Mouse (Mus musculus) brain, embryonic 14.5 days (tissue): ENCODE measurements around the gene Ifitm10. TPM values are rescaled to one million over a fixed set of nuclear protein-coding genes. Genes with fewer than 3 reads are reported as not detected.

Experiments used
- DNase-seq: peaks from one replicate; pipeline ENCODE4 v3.0.0-alpha.2; 2011; ENCODE audit warnings: low read depth
- CTCF ChIP-seq: fragments of 200-500 bp; IDR thresholded peaks from 2 replicates; pipeline ENCODE4 v1.5.1; 2012; ENCODE audit warnings: inconsistent platforms, mild to moderate bottlenecking, moderate library complexity, borderline replicate concordance; ENCODE audit not compliant: insufficient read depth, insufficient read length; ENCODE audit errors: extremely low read depth
- POLR2A ChIP-seq: fragments of 200-500 bp; IDR thresholded peaks from 2 replicates; pipeline ENCODE4 v1.6.1; 2012; ENCODE audit warnings: mild to moderate bottlenecking, inconsistent platforms, borderline replicate concordance; ENCODE audit not compliant: poor library complexity, insufficient read depth, insufficient read length, severe bottlenecking; ENCODE audit errors: extremely low read depth
- polyA plus RNA-seq: library from polyadenylated mRNA; depleted of rRNA; stranded (reverse); fragments of >200 nt; gene quantifications from 2 replicates; pipeline ENCODE4 v1.2.3, GENCODE M21; 2012

The Ifitm10 gene
- polyA plus RNA-seq, 1 experiment: 2.8 TPM

DNA sequence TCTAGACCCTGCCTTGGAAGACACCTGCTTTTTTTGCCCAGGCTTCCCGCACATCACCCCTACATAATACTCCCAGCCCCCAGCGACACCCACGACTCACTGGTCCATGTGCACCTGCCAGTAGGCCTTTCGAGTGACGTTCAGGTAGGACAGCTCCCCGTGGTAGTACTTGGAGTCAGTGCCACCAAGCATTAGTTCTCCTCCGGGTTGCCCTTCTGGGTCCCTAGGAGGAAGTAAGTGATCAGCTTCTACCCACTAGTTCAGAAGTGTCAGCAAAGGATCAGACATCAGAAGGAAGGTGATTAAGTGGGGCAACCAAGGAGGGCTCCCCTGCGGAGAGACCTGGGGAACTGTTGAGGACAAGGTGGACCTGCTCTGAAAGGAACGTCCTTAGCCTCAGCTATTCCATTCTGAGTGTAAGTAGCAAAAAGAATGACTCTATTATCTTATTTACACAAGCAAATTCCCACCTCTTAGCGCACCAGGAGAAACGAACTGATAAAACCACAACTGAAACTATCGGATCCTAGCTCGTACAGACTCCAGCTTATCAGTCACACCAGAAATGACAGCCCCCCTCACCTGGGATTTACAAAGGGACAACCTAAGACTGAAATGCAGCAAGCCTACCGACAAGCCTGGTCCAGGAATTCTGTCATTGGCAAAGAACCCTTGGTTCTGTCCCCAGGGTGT is 3.8 kb upstream of the Ifitm10 start:
- DNase-seq: no peak
- no peak for TF ChIP-seq CTCF
- no peak for TF ChIP-seq POLR2A

DNA sequence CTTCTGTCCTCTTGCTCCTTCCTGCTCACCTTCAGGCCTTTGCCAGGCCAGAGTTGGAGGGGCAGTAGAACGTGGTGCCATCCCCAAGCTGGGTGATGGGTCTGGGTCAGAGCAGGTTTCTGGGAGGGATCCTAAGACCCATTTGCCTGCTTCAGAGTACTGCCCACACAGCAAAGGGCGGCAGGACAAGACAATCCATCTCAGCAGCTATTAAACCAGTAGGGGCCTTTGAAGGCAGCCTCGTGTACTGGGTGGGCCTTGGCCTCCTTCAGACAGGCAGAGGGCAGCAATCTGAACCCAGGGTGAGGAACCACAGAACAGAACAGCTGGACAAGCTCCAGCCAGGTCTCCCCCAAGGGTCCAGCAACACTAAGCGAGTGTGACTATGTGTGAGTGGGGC is 2.5 kb upstream of the Ifitm10 start:
- TF ChIP-seq CTCF: no peak
- no peak for TF ChIP-seq POLR2A
- DNase-seq: no peak

DNA sequence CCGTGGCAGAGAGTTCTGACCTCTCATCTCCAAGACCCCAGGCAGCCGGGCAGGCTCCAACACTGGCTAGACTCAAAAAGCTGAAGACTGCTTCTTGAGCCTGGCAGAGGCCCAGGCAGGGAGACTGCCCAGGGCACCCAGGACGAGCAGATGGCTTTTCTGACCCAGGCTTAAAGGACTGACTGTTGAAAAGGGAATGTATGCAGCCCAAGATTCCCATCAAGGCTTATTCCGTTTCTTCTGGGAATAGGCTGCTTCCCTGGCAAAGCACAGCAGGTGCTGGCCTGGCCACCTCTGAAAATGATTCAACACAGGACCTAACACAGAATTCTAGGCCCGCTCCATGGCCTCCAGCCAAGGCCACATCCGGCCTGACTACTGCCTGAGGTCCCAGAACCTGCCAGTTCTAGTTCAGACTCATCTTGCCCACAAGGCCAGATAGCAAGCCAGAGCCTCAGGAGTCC is 1.7 kb upstream of the Ifitm10 start:
- no peak for DNase-seq
- TF ChIP-seq CTCF (no peak), POLR2A (no peak)

DNA sequence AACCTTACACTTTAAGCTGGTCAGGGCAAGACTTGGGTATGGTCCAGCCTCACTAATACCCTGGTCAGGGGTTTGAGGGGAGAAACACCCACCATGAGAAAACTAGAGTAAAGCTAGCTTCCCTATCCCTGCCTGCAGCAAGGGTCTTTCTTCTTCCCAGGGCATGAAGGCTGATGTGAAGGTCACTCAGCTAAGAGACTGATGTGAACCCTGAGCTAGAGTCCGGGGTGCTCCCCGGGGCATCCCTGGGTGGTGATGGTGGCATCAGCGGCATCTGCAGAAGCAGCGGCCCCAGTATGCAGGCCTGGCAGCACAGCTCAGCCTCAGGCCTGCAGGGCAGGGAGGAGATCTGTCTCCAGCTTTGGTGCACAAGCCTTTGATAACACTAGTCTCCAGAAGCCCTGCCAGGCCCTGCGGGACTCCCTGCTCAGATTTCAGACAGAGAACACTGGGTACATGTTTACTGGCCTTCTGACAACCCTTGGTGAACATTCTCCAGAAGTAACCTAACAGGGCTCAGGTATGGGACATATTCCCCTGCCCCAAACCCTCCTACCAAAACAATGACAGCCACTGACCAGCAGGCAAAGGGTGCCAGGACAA is 961 bp upstream of the Ifitm10 start:
- TF ChIP-seq POLR2A: no peak
- no peak for TF ChIP-seq CTCF
- DNase-seq: no peak

DNA sequence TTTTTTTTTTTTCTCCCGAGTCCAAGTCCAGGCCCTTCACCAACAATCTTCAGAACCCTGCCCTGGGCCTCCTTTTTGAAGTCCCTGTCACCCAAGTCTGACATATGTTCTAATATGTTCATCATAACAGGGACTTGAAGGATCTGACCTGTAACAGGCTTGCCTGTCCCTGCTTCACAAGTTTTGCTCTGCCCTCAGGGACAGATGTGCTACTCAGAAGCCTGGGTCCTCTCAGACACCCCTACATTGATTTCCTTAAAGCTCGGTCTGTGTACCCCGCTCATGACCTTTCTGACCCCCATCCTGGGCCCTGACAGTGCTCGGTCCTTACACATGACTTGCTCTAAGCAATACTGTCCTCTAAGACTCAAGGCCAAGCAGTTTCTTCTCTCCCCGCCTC is 514 bp downstream of the Ifitm10 start:
- TF ChIP-seq POLR2A: no peak
- no peak for TF ChIP-seq CTCF
- no peak for DNase-seq

DNA sequence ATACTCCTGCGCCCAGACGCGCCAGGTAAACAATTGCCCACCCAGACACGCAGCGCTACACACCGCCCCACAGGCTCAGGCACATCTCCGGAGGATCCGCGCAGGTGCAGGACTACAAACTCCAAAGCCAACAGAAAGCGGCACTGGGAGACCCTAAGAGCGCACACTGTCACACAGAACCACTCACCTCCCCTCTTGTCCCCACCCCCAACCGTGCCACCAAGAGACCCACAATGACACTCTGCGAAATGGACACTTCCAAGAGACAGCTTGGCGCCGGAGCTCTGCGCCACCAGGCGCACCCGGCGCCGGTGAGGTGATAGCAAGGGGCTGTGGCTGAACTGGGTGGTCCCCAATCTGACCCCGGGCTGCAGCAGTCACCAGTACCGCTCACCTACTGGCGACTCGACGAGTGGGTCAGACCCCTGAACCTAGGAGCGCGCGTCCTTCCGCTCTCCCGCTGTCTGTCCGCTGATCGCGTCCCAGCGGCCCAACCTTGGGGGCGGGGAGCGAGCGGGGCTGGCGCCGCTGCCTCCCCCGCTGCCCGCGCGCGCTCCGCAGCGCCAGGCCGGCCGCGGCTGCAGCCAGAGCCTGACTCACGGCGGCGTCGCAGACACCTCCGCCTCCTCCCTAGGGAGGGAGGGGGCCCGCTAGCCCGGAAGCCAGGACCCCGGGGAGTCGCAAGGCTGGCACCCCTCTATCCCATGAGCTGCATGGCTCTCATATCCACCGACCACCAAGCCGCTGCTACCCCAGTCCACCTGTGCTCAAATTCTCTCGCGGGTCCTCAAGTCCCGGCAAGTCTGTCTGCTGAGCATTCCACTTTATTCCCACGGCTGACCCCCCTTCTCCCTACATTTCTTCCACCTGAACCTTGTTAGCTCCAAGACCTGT is 1.5 kb downstream of the Ifitm10 start:
- TF ChIP-seq POLR2A: no peak
- TF ChIP-seq CTCF: no peak

DNA sequence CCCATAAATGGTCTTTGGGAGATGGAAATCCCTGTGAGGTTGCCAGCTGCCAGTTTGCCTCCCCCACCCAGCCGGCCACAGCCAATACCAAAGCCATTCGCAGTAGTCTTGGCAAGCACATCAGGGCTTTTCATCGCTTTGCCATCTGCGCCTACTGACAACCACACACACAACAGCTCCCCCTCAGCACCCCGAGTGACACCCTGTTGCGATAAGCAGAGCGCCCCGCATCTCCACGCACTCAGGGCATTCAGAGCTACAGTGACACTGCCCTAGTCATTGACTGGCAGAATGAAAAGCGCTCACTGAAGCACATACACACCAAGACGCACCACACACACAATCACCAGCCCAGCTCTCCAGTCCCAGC is 2.2 kb downstream of the Ifitm10 start:
- no peak for TF ChIP-seq POLR2A
- TF ChIP-seq CTCF: no peak

More for the DNA sequence above, 1.5 kb downstream of the Ifitm10 start:
- DNase-seq: peak; percentile 17

DNA sequence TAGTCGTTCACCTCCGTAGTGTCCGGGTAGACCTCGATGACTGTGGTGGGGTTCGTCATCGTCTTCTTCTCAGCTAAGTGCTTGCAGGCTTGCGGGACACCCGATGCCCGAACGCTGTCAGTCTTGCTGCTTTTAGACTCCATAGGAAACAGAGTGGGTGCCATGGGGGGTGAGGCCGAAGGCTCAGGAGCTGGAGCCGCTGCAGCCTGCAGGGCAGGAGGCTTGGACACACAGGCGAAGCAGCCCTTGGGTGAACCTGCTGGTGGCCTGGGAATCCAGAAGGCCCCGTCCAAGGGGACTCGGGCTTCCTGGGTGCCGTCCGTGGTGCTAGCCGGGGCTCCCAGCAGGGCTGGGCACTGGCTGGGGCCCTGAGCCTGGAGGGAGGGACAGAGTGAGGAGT is 2.6 kb downstream of the Ifitm10 start:
- TF ChIP-seq CTCF (no peak), POLR2A (no peak)
- no peak for DNase-seq

More for the DNA sequence above, 2.2 kb downstream of the Ifitm10 start:
- DNase-seq: peak; percentile 64

DNA sequence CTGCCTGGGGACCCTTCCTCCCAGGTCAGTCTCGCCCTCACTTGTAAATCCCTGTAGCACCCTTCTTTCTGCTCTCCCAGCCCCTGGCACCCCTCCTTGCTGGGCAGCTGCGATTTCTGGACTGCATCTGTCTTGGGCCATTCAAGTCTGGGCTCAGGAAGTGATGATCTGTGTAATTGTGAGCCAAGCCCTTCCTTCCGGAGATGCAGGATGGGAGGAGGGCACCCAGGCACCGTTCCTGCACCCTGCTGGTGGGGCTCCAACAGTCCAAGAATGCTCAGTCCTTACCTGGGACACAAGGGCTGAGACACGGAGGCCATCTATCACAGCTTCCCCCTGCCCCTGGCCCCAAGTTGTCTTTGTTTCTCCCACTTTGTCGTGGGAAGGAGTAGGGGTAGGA is 3.7 kb downstream of the Ifitm10 start:
- DNase-seq: no peak
- TF ChIP-seq CTCF (no peak), POLR2A (no peak)

DNA sequence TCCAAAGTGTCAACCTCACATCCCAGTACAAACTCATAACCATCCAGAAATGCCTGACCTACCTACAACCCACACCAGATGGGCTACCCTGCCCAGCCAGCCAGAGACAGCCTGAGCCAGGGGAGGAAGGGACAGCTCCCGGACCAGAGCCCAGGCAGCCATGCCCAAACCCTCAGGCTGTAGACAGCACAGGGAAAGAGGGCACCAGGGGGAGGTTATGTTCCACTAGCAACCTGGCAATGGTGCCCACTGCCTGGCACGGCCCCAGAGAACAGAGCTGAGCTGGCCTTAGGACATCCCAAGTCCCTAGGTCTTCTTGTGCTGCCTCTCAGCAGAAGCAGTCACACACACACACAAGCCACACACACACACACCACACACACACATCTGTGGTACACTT is 4.7 kb downstream of the Ifitm10 start:
- no peak for DNase-seq

DNA sequence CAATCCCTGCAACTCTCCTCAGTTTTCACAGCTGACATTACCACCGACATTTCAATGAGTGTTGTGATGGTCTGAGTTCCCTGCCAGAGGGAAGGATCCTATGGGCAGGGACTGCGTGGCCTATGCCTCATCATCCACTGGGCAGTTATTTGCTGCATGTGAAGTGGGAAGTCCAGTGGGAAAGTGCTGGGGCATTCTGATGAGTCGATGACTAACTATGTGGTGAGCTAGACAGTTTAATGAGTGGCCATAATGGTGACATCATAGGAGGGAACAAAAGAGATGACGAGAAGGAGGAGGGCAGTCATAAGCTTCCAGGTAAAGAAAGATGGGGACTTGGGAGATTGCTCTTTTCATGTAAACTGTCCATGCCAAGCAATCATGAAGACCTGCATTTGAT is 10.4 kb downstream of the Ifitm10 start:
- TF ChIP-seq POLR2A (no peak), CTCF (no peak)
- DNase-seq: no peak

More for the DNA sequence above, 4.7 kb downstream of the Ifitm10 start:
- TF ChIP-seq CTCF: no peak
- TF ChIP-seq POLR2A: no peak

DNA sequence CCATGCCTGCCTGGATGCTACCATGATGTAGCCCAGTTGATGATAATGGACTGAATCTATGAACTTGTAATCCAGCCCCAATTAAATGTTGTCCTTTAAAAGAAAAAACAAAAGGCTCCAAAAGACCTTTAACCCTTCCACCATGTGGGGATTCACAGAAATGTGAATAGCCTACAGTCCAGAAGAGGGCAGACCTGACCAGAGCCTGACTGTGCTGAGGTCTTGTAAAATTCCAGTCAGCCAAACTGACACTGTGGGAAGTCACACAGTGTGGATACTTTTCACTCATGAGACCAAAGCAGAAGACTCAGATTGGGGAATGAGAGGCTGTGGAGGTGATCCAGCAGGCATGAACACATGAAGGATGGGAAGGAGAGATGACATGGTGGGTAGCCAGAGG is 12.8 kb downstream of the Ifitm10 start:
- no peak for DNase-seq
- no peak for TF ChIP-seq POLR2A
- no peak for TF ChIP-seq CTCF

DNA sequence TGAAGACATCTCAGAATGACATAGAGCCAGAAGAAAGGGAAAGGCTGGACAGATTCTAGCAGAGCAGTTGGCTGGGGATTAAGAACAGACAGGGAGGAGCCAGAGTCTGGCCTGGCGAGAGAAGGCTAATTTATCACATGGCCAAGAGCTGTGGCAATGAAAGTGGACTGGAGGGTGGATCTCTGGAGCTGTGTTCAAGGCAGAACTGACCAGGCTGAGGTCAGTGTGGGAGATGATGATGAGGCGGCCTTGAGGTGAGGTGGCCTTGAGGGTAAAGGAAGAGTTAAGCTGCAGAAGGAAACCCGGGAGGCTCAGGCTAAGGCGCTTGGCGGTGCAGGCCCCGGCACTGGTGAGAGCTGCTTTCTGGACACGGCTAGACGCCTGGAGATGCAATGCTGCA is 14.4 kb downstream of the Ifitm10 start:
- TF ChIP-seq CTCF (no peak), POLR2A (no peak)
- DNase-seq: no peak

DNA sequence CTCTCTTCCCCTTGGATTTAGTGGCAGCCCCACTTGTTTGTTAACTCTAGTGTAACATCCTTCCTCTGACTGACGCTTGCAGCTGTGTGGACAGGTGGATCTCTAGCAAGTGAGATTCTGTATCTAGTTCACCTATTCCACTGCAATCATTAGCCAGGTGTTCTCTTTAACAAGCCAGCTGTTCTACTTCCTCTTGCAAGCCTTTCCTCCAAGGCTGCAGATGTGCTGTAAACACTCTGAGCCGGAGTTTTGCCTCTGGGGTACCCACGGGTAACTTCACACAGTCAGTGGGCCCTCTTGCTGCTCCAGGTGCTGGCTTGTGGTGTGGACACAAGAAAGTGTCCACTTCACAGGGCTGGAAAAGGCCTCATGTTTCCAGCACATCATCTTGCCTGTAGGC is 16.0 kb downstream of the Ifitm10 start:
- TF ChIP-seq POLR2A (no peak), CTCF (no peak)
- no peak for DNase-seq

DNA sequence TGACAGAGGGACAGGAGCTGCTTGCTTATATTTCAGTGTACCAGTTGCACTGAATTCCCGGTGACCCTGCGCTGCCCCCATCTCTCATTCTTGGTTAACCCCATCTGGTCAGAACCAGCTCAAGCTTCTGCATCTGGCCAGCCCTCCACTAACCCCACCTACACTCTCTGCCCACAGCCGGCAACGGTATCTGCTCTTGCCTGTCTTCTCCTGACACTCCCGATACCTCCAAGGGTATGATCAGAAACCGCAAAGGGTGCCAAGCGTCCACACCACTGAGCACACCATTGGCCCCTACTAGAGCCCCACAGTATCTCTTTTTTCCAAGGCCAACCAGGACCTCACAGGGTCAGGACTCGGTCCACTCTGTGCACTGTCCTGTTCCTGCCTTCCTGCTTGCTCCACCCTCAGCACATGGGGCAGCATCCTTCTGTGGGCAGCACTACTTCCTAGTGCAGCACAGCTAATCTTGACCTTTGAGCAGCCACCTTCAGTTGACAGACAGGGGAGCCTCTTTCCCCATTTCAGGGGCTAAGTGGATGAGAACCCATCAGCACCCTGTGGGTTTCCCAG is 18.8 kb downstream of the Ifitm10 start:
- no peak for DNase-seq
- no peak for TF ChIP-seq POLR2A
- no peak for TF ChIP-seq CTCF
